Mouse (Mus musculus): Measurements from ENCODE around the gene Ifnl3. TPM values are rescaled to one million over a fixed set of nuclear protein-coding genes. Genes with fewer than 3 reads are reported as not detected.

Ifnl3 gene
- total RNA-seq, 2 experiments from 2014 or later, result not detected

DNA sequence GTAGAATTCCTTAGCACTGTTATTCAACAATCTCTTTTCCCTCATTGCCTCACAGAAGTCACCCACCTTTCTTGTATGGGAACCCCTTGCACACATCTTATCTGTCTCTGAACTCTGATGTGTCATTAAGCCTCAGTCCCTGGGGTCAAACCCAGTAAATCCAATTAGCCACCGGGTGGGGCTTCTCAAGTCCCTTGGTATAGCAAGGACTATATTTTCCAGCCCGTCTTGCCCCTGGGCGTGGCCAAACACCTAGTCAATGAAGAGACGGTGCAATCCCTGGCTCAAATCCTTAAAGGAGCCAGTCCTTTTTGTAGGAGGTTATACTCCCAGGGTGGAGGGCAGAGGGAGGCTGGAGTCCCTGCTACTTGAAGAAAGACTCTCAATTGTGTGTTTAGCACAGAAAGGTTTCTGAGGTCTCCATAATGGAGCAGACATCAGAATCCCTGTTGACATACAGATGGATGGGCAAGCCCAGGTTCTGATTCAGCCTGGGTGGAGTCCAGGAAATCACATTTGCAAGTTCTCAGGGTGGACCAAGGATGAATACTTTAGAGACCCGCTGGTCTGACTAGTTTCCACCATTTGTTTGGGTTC lies 33.4 kb downstream of the Ifnl3 start:
- TF ChIP-seq CTCF (IDR thresholded peaks at IDR 0.05), result no peak
- Histone ChIP-seq H3K4me3 (no peak overlapping the region), H3K27ac (no peak overlapping the region)
- intact Hi-C loops (cut with DNase I), result no loop called here
- DNase-seq (ENCODE audit: extremely low spot score in 1 of 2, low spot score in 2 of 2), result no peak

- Histone ChIP-seq H3K27ac (no peak overlapping the region), H3K4me3 (no peak overlapping the region)
- intact Hi-C loops (cut with DNase I), result no loop called here
- no peak for TF ChIP-seq CTCF (IDR thresholded peaks at IDR 0.05)
- DNase-seq (ENCODE audit: extremely low spot score in 1 of 2, low spot score in 2 of 2), result no peak
These were observed 34.4 kb downstream of the Ifnl3 start for GRCm38 (mm10) chr7:28557069-28557468.

DNA sequence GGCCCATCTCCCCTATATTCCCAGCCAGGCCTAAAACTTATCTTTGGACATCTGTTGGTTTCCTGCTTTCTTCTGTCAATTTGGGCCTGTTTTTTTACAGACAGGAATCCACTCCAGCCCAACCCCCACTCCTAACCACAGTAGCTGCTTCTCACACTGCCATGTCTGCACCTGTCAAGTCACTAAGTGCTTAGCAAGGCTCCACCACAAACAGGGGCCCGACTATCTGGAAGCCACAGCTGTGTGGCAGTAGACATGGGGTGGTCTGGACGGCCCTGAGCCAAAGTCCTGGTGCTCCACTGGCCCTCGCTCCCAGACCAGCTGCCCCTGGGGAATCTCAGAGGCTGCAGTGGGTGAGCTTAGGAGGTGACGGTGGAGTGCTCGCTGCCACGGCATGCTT lies 35.1 kb downstream of the Ifnl3 start:
- no peak for TF ChIP-seq CTCF (IDR thresholded peaks at IDR 0.05)
- intact Hi-C loops (cut with DNase I), result no loop called here
- Histone ChIP-seq H3K4me3 (no peak overlapping the region), H3K27ac (no peak overlapping the region)
- DNase-seq (ENCODE audit: extremely low spot score in 1 of 2, low spot score in 2 of 2), result no peak

- TF ChIP-seq CTCF (IDR thresholded peaks at IDR 0.05), result no peak
- no peak overlapping the region for H3K4me3 ChIP-seq
- no peak for DNase-seq (ENCODE audit: extremely low spot score in 1 of 2, low spot score in 2 of 2)
- no peak overlapping the region for H3K27ac ChIP-seq
- intact Hi-C loops (cut with DNase I), result no loop called here
These were observed 35.9 kb downstream of the Ifnl3 start for GRCm38 (mm10) chr7:28558486-28558885.

DNA sequence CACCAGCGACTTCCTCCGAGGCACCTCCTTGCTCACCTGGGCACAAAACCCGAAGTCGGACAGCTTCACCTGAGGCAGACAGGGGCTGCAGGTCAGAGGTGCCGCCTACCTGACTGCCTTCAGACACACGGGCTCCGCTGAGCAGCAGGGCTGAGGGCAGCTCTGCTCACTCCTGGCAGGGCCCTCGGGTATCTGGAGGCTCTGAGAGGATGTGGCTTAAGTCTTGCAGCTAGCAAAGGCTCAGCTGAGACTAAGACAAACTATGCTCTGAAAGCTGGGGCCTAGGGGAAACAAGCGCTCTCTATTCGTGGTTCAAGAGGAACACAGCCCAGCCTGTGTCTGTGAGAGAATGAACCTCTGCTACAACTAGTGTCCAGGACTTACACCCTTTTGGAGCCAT lies 38.2 kb downstream of the Ifnl3 start:
- DNase-seq (ENCODE audit: extremely low spot score in 1 of 2, low spot score in 2 of 2), result no peak
- Histone ChIP-seq H3K4me3 (no peak overlapping the region), H3K27ac (no peak overlapping the region)
- intact Hi-C loops (cut with DNase I), result no loop called here
- TF ChIP-seq CTCF (IDR thresholded peaks at IDR 0.05), result no peak

DNA sequence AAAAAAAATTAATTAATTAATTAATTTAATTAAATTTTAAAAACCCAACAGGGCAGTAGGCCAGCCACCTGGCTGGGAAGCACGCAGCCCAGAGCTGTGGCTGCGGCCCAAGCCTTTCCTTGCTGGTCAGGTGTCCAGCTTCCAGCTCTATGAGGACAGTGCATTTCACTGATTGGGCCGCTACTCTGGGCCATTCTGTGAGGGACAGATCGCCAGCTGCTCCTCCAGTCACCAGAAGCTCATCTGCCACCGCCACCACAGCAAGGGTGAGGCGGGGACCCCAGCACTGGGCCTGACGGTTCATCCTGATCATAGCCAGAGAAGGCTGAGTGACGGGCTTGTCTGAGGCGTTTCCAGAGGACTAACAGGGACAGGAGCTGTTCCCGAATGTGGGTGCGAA lies 39.3 kb downstream of the Ifnl3 start:
- H3K27ac ChIP-seq, result no peak overlapping the region
- no peak overlapping the region for H3K4me3 ChIP-seq
- TF ChIP-seq CTCF (IDR thresholded peaks at IDR 0.05), result no peak
- intact Hi-C loops (cut with DNase I), result no loop called here
- no peak for DNase-seq (ENCODE audit: extremely low spot score in 1 of 2, low spot score in 2 of 2)

GRCm38 (mm10) chr7:28562371-28562770 lies 39.7 kb downstream of the Ifnl3 start:
- intact Hi-C loops (cut with DNase I), result no loop called here
- no peak for TF ChIP-seq CTCF (IDR thresholded peaks at IDR 0.05)
- no peak overlapping the region for H3K4me3 ChIP-seq
- DNase-seq (ENCODE audit: extremely low spot score in 1 of 2, low spot score in 2 of 2), result no peak
- H3K27ac ChIP-seq, result no peak overlapping the region

GRCm38 (mm10) chr7:28562951-28563350 lies 40.3 kb downstream of the Ifnl3 start:
- intact Hi-C loops (cut with DNase I), result no loop called here
- Histone ChIP-seq H3K27ac (no peak overlapping the region), H3K4me3 (no peak overlapping the region)
- no peak for TF ChIP-seq CTCF (IDR thresholded peaks at IDR 0.05)
- no peak for DNase-seq (ENCODE audit: extremely low spot score in 1 of 2, low spot score in 2 of 2)

- no peak for DNase-seq (ENCODE audit: extremely low spot score in 1 of 2, low spot score in 2 of 2)
- H3K27ac ChIP-seq, result no peak overlapping the region
- TF ChIP-seq CTCF (IDR thresholded peaks at IDR 0.05), result no peak
- intact Hi-C loops (cut with DNase I), result loop anchor here (2.0 to 5.0 kb wide), 2 partner anchors 69 to 162 kb away; no protein-coding TSS in a partner anchor
- H3K4me3 ChIP-seq, result no peak overlapping the region
These were observed 42.8 kb downstream of the Ifnl3 start for GRCm38 (mm10) chr7:28565407-28565806.

GRCm38 (mm10) chr7:28567539-28567938 lies 44.9 kb downstream of the Ifnl3 start:
- DNase-seq (ENCODE audit: extremely low spot score in 1 of 2, low spot score in 2 of 2), result no peak
- H3K27ac ChIP-seq, result no peak overlapping the region
- H3K4me3 ChIP-seq, result no peak overlapping the region
- TF ChIP-seq CTCF (IDR thresholded peaks at IDR 0.05), result no peak
- intact Hi-C loops (cut with DNase I), result loop anchor here (5.0 kb wide), 1 partner anchor 160 kb away; no protein-coding TSS in a partner anchor

GRCm38 (mm10) chr7:28568253-28568652 lies 45.6 kb downstream of the Ifnl3 start:
- TF ChIP-seq CTCF (IDR thresholded peaks at IDR 0.05), result peak; percentile 92
- DNase-seq (ENCODE audit: extremely low spot score in 1 of 2, low spot score in 2 of 2), result peak; percentile 64 to 66
- H3K27ac ChIP-seq, result no peak overlapping the region
- intact Hi-C loops (cut with DNase I), result loop anchor here (1.0 to 5.0 kb wide), 2 partner anchors 33 to 159 kb away; no protein-coding TSS in a partner anchor
- H3K4me3 ChIP-seq, result no peak overlapping the region

DNA sequence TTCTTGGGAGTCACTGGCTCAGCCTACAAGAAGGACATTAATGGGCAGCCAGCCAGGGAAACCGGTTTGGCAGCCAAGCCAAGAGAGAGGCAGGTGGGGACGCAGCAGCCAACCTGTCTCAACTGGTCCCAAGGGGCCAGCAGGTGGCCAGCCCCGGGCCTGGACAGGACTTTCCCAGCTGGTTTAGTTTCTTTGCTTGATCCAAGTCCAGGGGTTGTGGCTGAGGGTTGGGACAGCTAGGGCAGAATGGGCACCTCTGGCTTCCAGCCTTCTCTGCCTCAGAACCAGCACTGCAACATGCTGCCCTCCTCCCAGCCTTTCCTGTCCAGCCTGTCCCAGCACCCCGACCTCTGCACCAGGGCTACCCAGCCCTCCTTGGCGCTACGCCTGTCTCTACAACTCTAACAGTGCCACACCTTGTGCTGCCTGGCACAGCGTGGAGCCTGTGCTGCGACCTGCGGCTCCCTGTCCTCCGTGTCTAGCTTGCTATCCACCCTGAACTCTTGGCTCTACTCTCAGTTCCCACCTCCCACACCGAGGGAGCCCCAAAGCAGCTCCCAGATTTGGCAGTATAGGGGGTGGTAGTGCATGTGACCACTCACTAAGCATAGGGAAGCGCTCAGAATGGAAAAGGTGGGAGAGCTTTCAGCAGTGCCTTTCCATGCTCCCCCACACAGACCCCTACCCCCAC lies 47.8 kb downstream of the Ifnl3 start:
- intact Hi-C loops (cut with DNase I), result no loop called here

More for the DNA sequence above, 47.8 kb downstream of the Ifnl3 start:
- no peak for TF ChIP-seq CTCF (IDR thresholded peaks at IDR 0.05)
- no peak overlapping the region for H3K4me3 ChIP-seq
- peak overlapping the region; percentile 4; the same call in 1 of the 2 replicates for H3K27ac ChIP-seq
- DNase-seq (ENCODE audit: extremely low spot score in 1 of 2, low spot score in 2 of 2), result peak in 1 of 2 experiments; percentile 40

Measured in left cerebral cortex, adult 2 months (tissue).